Mouse (Mus musculus) Muller cell, postnatal 12 days (primary cell): ENCODE measurements around the gene Tmtc2.

Experiments used
- DNase-seq: peaks from one replicate; pipeline ENCODE4 v3.0.0-alpha.2; 2015; ENCODE audit errors: inconsistent ontology term

The Tmtc2 gene

GRCm38 (mm10) chr10:105186636-105187035, 387.6 kb downstream of the Tmtc2 start:
- no peak for DNase-seq

GRCm38 (mm10) chr10:105168443-105169102, 405.7 kb downstream of the Tmtc2 start:
- no peak for DNase-seq

GRCm38 (mm10) chr10:105165291-105165690, 409.0 kb downstream of the Tmtc2 start:
- DNase-seq = no peak

- DNase-seq = no peak
Measured at GRCm38 (mm10) chr10:105153789-105154188, 420.5 kb downstream of the Tmtc2 start.

- DNase-seq = no peak
Measured at GRCm38 (mm10) chr10:105144382-105144781, 429.9 kb downstream of the Tmtc2 start.

- no peak for DNase-seq
Measured at GRCm38 (mm10) chr10:105142201-105142600, 432.1 kb downstream of the Tmtc2 start.
